Mouse (Mus musculus) neural tube, embryonic 11.5 days (tissue): ENCODE data around the gene Gm6370. TPM values are rescaled to one million over a fixed set of nuclear protein-coding genes. Genes with fewer than 3 reads are reported as not detected.

Experiments used
- polyA plus RNA-seq: library from polyadenylated mRNA; unstranded; fragments of >200 nt; fragmentation: Nextera tagmentation; extraction: Ambion mirVana; gene quantifications from 2 replicates; pipeline ENCODE4 v1.2.1, GENCODE M21; 2014

Gm6370 gene
- polyA plus RNA-seq, 1 experiment from 2014 or later, result not detected

Other genes starting within 250 kb of the Gm6370 start
- gene Wasf3, start 106.4 kb upstream of the Gm6370 start, polyA plus RNA-seq, result 6.4 and 6.6 TPM in 2 replicates
- not detected in 2 replicates for gene Gm6408, start 9.4 kb upstream of the Gm6370 start, polyA plus RNA-seq
- gene 4930449I24Rik, start 11.0 kb downstream of the Gm6370 start, polyA plus RNA-seq, result not detected in 2 replicates
- not detected in 2 replicates for gene Gm3402, start 22.8 kb downstream of the Gm6370 start, polyA plus RNA-seq
- not detected in 2 replicates for gene Gm3404, start 34.4 kb downstream of the Gm6370 start, polyA plus RNA-seq
- not detected in 2 replicates for gene Gm3409, start 46.3 kb downstream of the Gm6370 start, polyA plus RNA-seq
- gene Gm3415, start 64.8 kb downstream of the Gm6370 start, polyA plus RNA-seq, result not detected in 2 replicates
- gene Gpr12, start 93.9 kb downstream of the Gm6370 start, polyA plus RNA-seq, result 1.2 and 1.7 TPM in 2 replicates